Mouse (Mus musculus): ENCODE results near the gene Sh3pxd2a.

- TF ChIP-seq CTCF (IDR thresholded peaks at IDR 0.05; ENCODE audit: low read depth, low read length) (no peak), POLR2A (IDR thresholded peaks at IDR 0.05; ENCODE audit: insufficient read depth, low read length) (no peak)
Measured at GRCm38 (mm10) chr19:47323096-47323849, 140.9 kb downstream of the Sh3pxd2a start.
